Mouse (Mus musculus): Measurements from ENCODE around the gene Pik3cd. TPM values are rescaled to one million over a fixed set of nuclear protein-coding genes. Genes with fewer than 3 reads are reported as not detected.

Gene Pik3cd
- total RNA-seq, 4 experiments from 2014 or later: 4.7 to 5.8 (median 5.1) TPM

DNA sequence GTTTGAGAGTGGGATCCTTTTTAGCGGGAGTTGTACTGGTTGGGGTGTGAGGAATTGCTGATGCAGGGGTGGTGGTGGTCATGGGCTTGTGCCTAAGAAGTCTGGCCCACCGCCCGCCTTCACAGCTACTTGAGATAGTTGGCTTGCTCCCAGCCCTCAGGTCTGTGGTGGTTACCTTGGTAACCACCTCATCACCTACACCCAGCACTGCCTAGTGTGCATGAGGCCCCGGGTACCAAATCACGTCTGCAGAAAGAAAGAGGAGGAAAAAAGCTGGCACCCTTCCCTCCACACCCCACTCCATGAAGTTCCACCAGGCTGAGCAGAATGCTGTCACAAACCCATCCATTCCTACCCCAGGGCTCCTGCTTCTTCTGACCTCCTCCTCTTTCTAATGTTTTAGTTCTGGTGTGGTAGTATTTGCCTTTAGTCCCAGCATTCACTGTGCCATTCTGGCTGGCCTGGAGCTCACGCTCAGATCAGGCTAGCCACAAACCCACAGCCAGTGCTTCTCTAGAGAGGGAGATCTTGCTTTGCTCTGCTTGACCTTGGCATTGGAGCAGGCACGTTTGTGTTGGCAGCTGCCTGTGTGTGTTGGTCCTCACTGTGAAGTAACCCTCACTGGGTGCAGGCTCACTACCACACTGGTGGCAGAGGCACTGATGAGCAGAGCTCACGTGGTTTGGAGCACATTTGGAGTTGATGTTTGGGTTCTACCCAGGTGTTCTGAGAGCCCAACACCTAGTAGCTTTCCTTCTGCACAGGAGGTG is 92.9 kb downstream of the Pik3cd start:
- DNase-seq (ENCODE audit: low spot score): no peak

DNA sequence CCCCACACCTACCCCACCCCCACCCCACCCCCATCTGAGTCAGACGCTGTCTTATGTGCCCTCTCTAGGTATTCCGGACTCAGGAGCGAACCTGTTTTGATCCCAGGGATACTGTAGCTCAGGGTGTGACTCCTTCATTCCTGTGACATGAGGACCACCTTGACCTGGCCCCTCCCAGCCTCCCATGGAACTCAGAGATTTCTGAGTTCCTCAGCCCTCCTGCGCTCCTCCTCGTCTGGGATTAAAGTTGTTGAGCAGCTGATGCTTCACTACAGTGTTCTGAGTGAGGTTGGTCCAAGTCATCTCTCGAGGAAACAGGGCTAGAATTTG is 94.1 kb downstream of the Pik3cd start:
- no peak for DNase-seq (ENCODE audit: low spot score)

DNA sequence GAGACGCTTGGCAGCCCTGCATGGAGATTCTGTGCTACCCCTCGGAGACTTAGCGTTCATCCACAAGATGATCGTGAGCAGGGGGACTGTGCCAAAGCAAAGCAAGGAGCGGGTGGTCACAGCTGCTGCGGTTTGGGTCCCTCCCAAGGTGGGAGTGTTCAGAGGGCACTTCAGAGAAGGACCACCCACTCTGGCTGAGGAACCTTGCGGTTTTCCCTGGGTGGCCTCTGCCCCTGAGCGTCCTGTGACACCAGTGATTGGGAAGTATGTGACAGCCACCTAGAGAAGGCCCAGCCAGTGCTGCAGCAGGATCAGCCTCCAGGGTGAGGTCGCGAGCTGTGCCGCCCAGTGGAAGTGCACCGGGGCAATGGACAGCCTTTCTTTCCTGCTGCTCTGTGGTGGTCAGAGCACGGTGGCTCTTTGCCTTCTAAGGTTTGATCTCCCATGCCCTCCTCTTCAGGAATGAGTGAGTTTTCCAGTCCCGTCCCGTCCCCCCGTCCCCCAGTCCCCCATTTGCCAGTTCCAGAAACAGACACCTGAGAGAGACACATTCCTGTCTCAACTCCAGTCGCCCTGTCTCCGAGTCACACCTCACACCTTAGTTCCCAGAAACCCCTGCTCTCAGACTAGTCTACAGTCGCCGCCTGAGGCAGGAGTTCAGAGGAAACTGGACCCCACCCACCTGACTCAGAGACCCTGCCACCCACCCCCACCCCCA is 94.6 kb downstream of the Pik3cd start:
- no peak for DNase-seq (ENCODE audit: low spot score)

DNA sequence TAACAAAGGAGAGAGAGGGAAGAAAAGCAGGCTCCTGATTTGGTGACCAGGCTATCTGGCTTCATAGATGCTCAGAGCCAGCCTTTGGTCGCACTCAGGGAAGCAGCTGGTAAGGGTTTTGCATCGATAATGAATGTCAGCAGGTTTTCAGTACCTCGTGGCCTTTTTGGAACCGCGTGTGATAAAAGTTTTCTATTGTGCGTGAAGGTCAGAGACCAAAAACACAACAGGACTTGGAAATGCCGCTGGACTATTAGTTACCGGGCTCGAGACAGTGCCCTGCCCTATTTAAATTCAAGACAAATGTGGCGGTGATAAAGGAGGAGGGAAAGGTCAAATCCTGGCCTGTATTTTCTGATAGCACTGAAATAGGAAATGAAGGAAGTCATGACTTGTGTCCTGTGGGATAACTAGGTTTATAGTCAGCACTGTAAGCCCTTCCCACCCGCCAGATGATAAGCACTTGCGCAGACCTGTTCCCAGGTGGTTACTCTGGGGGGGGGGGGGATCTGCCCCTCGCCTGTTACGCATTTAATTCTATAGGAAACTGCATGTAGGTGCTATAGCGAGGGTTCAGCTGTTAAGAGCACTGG is 95.5 kb downstream of the Pik3cd start:
- no peak for DNase-seq (ENCODE audit: low spot score)

DNA sequence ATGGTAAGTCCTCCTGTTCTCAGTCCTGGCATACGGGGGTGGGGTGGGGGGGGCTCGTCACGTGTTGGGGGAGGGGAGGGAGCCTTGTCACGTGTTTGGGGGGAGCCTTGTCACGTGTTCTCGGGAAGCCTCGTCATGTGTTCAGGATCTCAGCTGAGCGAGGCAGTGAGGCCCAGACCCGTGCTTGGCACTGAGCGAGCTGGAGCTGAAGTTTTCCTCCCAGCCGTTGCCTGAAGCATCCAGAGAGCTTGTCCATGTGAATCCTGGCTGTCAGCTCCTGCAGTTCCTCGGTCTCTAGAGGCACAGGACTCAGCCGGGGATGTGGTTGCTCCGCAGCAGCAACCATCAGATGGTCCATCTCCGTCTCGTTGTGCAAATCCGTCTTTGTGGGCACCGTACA is 96.3 kb downstream of the Pik3cd start:
- no peak for DNase-seq (ENCODE audit: low spot score)

DNA sequence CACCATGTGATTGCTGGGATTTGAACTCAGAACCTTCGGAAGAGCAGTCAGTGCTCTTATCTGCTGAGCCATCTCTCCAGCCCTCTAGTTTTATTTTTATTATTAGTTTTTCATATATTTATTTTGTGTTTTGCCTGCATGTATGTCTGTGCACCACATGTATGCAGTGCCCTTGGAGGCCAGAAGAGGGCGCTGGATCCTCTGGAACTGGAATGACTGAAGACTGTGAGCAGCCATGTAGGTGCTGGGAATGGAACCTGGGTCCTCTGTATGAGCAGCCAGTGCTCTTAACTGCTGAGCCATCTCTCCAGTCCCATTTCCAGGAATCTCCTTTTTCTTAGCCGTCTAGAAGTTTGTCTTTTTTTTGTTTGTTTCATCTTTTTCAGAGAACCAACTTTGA is 97.9 kb downstream of the Pik3cd start:
- no peak for DNase-seq (ENCODE audit: low spot score)

DNA sequence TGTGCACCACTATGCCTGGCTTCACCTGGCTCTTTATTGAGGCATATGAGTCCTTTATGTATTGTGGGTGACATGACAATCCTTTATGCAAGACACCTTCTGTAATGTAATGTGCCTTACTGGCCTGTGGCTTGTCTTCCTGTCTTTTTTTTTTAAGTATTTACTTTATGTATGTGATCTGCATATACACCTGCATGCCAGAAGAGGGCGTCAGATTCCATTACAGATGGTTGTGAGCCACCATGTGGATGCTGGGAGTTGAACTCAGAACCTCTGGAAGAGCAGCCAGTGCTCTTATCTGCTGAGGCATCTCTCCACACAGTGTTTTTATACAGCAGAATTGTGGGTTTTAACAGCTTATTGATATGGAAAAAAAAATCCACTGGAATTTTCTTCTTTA is 98.5 kb downstream of the Pik3cd start:
- no peak for DNase-seq (ENCODE audit: low spot score)

DNA sequence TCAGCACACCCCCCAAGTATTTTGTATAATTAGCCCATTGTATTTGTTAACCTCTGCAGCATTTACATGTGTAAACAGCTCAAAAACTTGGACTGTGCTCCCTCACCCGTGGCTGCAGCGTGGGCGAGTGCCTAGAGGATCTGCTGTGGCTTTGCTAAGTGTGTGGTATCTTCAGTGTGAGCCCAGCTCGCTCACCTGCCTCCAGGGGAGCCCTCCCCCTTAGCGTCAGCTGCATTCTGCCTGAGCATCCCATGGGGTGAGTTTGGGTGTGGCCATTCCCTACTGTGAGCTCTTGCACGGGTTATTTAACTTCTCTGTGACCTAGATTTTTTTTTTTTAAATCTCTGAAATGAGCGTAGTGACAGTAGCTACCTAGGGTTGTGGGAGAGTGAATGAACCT is 100.1 kb downstream of the Pik3cd start:
- no peak for DNase-seq (ENCODE audit: low spot score)

DNA sequence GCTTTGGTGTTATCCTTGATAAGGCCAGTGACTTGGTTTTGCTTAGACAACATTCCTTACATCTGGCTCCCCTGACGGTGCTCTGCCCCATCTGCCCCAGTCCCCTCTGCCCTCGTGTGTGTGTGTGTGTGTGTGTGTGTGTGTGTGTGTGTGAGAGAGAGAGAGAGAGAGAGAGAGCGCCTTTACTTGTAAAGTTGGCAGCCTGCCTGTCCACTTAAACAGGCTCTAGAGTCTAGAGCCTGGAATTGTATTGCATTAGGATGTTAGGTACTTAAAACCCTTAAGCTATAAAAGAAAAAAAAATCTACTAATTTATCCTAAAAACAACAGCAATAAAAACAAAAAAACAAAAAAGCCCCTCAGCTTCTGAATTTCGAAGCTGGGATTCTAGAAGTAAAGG is 100.9 kb downstream of the Pik3cd start:
- no peak for DNase-seq (ENCODE audit: low spot score)

DNA sequence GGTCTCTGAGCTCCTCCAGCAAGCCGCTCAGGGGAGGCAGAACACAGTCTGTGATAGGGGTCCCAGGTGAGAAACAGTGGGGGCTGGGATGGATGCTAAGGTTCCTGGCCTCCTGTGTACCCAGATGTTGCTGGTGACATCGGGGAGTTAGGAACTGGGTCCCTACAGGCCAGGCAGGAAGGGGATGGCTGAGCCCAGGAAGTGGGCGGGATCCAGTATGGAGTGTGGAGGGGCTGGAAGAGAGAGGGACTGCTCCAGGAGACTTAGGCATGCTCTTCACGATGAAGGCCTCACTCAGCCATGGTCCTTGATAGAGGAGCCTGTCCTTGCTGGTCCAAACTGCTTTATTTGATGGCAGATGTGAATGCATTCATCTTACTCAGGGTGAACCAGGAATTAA is 102.2 kb downstream of the Pik3cd start:
- DNase-seq (ENCODE audit: low spot score): no peak

DNA sequence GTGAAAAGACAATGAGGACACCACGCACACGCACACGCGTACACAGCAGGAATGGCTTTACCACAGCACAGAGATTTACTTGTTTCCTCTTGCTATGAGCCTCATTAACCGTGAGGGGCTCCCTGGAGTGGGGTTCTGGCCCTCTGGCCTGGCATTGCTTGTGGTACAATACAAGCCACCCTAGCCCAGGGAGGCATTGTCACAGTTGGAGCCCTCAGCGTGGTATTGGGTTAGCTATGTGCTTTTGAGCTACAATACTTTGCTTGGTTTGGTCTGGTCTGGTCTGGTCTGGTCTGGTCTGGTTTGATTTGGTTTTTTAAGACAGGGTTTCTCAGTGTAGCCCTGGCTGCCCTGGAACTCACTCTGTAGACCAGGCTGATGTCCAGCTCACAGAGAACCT is 102.8 kb downstream of the Pik3cd start:
- no peak for DNase-seq (ENCODE audit: low spot score)

Small RNA genes within 50 kb of the gene (microRNA-seq; reads per million reads assigned to microRNA genes)
- not detected for gene Mir7023

Other genes with a start within 250 kb of the Pik3cd start
- gene Rbp7, start 247.6 kb downstream of the Pik3cd start, total RNA-seq (2022): 10 to 100 TPM; 41.4 to 66.1 (median 52.8) TPM
- not detected for gene Tmem274, start 225.2 kb downstream of the Pik3cd start, total RNA-seq (2022)
- gene Nmnat1, start 217.4 kb downstream of the Pik3cd start, total RNA-seq (2022): 10 to 100 TPM; 35.1 to 36.8 (median 36.0) TPM
- gene Lzic, start 217.3 kb downstream of the Pik3cd start, total RNA-seq (2022): 10 to 100 TPM; 50.1 to 69.6 (median 57.6) TPM
- 10 to 100 TPM; 16.0 to 23.2 (median 20.5) TPM for gene Ctnnbip1, start 184.3 kb downstream of the Pik3cd start, total RNA-seq (2022)
- gene Clstn1, start 116.1 kb downstream of the Pik3cd start, total RNA-seq (2022): 10 to 100 TPM; 85.3 to 96.5 (median 94.1) TPM
- gene Tmem201, start 35.5 kb upstream of the Pik3cd start, total RNA-seq (2022): 10 to 100 TPM; 92.2 to 93.9 (median 93.1) TPM
- 10 to 100 TPM; 19.9 to 28.9 (median 23.1) TPM for gene Slc25a33, start 71.7 kb upstream of the Pik3cd start, total RNA-seq (2022)